Mouse (Mus musculus) bone marrow, adult 2 months (tissue): Measurements from ENCODE around the gene Morn3. TPM values are rescaled to one million over a fixed set of nuclear protein-coding genes. Genes with fewer than 3 reads are reported as not detected.

Source experiments
- H3K27ac ChIP-seq: fragments of 200-500 bp; 2 replicates; pipeline ENCODE4 v1.5.1; 2012; ENCODE audit warnings: low read depth, mild to moderate bottlenecking, control low read depth, inconsistent platforms, low read length; ENCODE audit not compliant: control insufficient read depth, poor library complexity, insufficient read depth
- H3K4me1 ChIP-seq: fragments of 200-500 bp; 2 replicates; pipeline ENCODE4 v1.6.1; 2011; ENCODE audit warnings: low read length; ENCODE audit not compliant: control insufficient read depth, insufficient read depth
- H3K4me3 ChIP-seq: fragments of 200-500 bp; replicated peaks from 2 replicates; pipeline ENCODE3; 2011; ENCODE audit warnings: mild to moderate bottlenecking, low read depth, low read length, control low read depth; ENCODE audit not compliant: control insufficient read depth
- CTCF ChIP-seq: fragments of 200-500 bp; IDR thresholded peaks from 2 replicates; pipeline ENCODE4 v1.5.1; 2011; ENCODE audit warnings: low read length, control low read depth; ENCODE audit not compliant: control insufficient read depth, insufficient read depth
- POLR2A ChIP-seq: fragments of 200-500 bp; IDR thresholded peaks from 2 replicates; pipeline ENCODE4 v1.6.1; 2011; ENCODE audit warnings: low read depth, mild to moderate bottlenecking, control low read depth, low read length, borderline replicate concordance; ENCODE audit not compliant: control insufficient read depth
- WGBS: fragments of 180-500 bp; shearing (Covaris S2); methylation state at CpG from one replicate; pipeline ENCODE4 v1.1.7; 2018; 5-methylcytosine and 5-hydroxymethylcytosine counted together
- polyA plus RNA-seq: library from polyadenylated mRNA; stranded (reverse); fragments of >200 nt; gene quantifications from 2 replicates; pipeline ENCODE4 v1.2.4, GENCODE M21; 2011; ENCODE audit warnings: low replicate concordance; ENCODE audit not compliant: missing spikeins, insufficient read depth, insufficient read length

Morn3 gene
- polyA plus RNA-seq, 1 experiment: 5.3 TPM

DNA sequence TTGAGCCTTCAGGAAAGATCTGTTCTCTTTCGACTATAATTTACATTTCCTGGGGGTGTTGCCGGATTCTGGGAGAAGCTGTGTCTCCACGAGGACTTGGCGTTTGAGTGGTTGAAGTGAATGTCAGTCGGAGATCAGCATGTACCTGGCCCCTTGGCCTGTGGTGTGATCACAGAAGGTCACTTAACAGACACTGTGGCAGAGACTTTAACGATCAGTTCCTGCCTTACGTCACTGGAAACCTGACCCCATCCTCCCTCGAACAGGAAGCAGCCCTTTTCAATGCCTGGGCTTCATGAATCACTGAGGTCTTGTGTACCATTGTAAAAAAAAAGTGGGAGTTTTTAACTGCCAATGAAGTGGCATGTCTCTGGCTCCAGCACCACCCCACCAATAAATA, 33.2 kb upstream of the Morn3 start:
- 14% methylated on average over 8 of the region's 8 CpGs for WGBS
- H3K4me3 ChIP-seq: no peak overlapping the region
- H3K27ac ChIP-seq: no peak overlapping the region
- TF ChIP-seq CTCF (no peak), POLR2A (no peak)
- H3K4me1 ChIP-seq: peaks cover 4% of the 10 kb centered on the region

DNA sequence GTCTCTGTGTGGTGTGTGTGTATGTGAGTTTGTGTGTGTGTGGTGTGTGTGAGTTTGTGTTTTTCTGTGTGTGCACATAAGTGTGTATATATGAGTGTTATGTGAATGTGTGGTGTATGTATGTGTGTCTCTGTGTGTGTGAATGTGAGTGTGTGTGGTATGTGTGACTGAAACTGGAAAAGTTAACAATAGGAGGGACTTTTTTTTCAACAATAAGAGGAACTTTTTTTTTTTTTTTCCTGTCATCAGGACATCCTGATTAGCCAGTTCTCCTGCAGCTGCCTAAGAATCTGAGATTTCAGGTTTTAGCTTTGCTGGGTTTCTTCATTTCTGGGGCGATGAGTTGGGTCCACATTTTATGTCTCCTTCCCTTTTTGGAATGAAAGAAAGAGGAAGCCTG, 32.8 kb upstream of the Morn3 start:
- H3K4me3 ChIP-seq: no peak overlapping the region
- H3K27ac ChIP-seq: no peak overlapping the region
- WGBS: 0% methylated on average over 1 of the region's 1 CpGs
- peaks cover 4% of the 10 kb centered on the region for H3K4me1 ChIP-seq
- TF ChIP-seq POLR2A: no peak

DNA sequence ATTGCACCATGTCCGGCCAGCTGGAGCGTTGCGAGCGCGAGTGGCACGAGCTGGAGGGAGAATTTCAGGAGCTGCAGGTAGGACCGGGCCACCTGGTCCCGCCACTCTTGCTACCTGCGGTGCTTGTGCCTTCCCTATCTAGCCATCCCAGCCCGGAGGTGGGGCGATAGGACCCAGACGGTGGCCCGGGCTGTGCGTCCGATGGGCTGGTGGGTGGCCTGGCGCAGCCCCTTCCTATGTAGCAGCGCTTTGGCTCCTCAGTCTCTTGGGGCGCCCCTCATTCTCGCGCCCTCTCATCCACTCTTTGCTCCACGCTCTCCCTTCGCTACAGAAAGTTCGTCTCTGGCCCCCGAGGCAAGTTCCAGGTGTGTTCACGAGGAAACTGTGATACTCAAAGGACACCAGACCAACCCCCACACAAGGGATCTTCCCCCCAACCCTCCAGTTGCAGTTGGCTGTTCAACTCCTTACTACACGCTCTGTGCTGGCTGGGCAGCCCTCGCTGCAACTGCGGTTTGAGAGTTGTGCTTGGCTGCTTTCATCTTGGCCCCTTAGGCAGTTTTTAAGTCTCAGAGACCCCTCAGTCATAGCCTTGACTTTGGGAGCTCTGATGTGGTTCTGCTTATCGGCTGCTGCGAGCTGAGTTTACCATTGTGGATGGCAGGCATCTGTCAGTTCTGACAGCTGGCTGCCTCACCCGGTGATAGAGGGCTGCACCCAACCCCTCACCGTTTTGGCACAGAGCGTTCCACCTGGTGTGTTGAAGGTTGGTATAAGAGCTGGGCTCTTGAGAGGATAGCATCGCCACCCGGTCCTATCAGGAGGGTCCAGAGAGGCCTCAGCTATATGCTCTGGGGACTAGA, 29.8 kb upstream of the Morn3 start:
- 0 out of 2 replicates have a peak, but pooled peaks have one; percentile 32 for TF ChIP-seq POLR2A
- TF ChIP-seq CTCF: no peak
- WGBS: 2% methylated on average over 35 of the region's 35 CpGs
- H3K4me3 ChIP-seq: peak overlapping the region; percentile 69
- peak overlapping the region; percentile 63 for H3K27ac ChIP-seq
- peaks cover 4% of the 10 kb centered on the region for H3K4me1 ChIP-seq

DNA sequence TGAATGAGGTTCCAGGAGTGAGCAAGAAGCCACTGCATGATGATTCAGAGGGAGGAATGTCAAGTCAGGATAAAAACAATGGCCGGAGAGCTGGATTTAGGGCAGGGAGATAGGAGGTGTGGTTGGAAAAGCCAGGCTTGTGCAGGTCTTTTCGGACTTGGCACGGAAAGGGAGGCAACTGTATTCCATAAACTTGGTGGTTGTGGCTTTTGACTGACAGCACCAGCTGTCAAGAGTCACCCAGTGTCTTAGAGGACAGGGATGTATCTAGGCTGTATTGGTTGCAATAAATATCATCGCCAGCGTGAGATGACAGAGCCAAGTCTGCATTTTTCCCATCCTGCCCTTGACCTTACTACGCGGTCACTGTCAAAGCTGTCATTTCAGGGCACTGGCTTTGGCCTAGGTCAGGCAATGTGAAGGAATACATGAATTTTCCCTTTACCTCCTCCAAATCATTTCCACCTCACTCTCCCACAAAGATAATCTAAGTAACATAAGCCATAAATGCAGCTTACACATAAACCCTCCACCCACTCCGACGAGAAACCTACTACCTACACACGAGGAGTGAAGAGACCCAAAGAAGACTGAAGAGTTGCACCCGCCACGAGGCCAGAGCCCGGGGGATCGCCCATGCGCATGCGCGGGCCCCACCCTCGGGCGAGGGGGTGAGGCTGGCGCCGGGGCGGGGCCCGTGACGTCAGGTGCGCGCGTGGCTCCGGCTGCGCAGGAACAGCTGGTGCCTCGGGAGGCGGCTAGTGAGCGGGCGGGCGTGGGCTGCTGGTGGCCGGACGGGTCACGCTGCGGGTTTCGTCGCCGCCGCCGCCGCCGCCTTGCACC, 29.0 kb upstream of the Morn3 start:
- Histone ChIP-seq H3K27ac (peak overlapping the region; percentile 63), H3K4me1 (peaks cover 4% of the 10 kb centered on the region), H3K4me3 (peak overlapping the region; percentile 69)
- TF ChIP-seq POLR2A: peak; percentile 61; the same call in 1 of the 2 replicates
- no peak for TF ChIP-seq CTCF
- WGBS: 7% methylated on average over 45 of the region's 45 CpGs

DNA sequence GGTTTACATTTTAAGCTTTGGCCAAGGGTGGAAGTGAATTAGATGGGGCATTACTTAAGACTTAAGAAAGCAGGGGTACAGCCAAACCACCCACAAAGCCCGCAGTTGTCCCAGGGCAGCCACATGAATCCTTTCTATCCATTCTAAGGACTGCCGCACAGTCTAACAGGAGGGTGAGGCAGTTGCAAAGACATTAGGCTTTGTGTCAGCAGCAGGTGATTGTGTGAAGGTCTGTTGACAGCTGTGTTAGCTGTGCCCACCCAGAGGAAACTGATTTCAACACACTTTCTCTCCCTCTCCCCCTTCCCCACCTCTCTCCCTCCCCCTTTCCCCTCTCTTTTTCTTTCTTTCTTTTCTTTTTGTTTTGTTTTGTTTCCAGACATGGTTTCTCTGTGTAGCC, 21.9 kb upstream of the Morn3 start:
- Histone ChIP-seq H3K27ac (no peak overlapping the region), H3K4me1 (no peaks in the 10 kb centered on the region; the same call in 1 of the 2 replicates), H3K4me3 (no peak overlapping the region)
- TF ChIP-seq CTCF: no peak
- no peak for TF ChIP-seq POLR2A
- 76% methylated on average over 2 of the region's 2 CpGs for WGBS

DNA sequence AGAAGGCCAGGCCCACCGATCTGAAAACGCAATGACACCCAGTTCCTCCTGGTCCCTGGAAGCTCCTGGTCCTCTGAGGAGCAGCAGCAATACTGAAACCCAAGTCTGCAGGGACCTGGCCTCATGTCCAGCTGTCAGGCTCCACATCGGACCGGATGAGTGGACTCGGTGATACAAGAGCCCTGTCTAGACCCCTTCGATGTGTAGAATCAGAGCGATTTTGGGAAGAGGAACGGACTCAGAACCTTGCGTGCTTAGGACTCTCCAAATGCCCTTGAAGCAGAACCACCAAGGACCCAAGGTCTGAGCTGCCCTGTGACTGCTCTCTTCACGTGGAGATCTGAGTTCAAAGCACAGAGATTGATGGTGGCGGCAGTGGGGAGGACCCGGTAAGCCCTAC, 21.3 kb upstream of the Morn3 start, which contains the start of gene Tmem120b:
Tmem120b (plus strand) TSS at position 301 of the 400 bp plus-strand sequence.
- WGBS: 79% methylated on average over 12 of the region's 12 CpGs
- Histone ChIP-seq H3K4me1 (no peaks in the 10 kb centered on the region; the same call in 1 of the 2 replicates), H3K27ac (no peak within 1 kb of the TSS), H3K4me3 (no peak within 1 kb of the TSS)
- TF ChIP-seq POLR2A: no peak

DNA sequence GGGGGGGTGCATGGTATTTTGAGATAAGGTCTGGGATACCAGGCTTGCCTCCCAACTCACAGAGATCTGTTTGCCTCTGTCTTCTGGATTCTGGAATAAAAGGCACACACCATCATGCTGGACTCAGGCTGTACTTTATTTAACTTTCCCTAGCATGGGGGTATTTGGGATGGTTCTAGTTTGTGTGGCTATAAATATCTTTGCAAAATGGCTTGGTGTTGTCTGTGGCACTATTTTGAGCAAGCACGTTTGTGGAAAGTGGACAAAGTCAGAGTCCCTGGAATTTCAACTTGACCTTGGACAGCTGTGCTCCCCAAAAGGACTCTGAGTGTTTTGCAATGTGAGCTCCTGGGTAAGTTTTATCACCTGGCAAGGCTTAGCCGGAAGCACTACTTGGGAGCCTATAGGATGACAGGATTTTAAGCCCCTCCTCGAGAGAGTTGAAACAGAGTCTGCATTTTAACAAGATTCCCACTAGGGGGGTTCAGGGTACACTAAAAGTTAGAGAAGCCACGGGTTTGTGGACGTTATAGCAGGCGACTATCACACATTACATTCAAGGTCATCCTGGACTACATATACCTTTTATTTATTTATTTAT, 20.7 kb upstream of the Morn3 start:
- no peak for TF ChIP-seq CTCF
- no peak for TF ChIP-seq POLR2A
- no peak overlapping the region for H3K4me3 ChIP-seq
- no peak overlapping the region for H3K27ac ChIP-seq
- WGBS: 5% methylated on average over 6 of the region's 6 CpGs
- no peaks in the 10 kb centered on the region; the same call in 1 of the 2 replicates for H3K4me1 ChIP-seq

DNA sequence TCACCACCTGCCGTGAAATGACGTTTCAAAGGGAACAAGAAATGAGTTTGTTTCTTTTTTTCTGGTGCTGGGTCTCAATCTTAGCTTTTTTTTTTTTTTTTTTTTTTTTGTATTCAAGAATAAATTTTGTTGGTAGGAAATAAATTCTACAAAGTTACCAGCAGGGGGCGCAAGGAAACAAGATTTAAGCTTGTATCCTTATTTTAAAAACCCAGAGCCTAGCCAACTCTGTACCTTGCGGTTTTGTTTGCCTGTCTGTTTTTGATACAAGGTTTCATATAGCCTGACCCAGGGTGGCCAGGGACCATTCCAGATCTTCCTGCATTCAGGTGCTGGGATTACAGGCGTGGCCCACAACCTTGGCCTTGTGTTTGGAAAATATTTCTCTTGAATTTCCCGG, 17.4 kb upstream of the Morn3 start:
- TF ChIP-seq CTCF (no peak), POLR2A (no peak)
- Histone ChIP-seq H3K4me3 (no peak overlapping the region), H3K4me1 (no peaks in the 10 kb centered on the region; the same call in 1 of the 2 replicates)

More for the DNA sequence above, 17.4 kb upstream of the Morn3 start:
- no peak overlapping the region for H3K27ac ChIP-seq
- WGBS: 25% methylated on average over 6 of the region's 6 CpGs
